Mouse (Mus musculus): ENCODE measurements around the gene Mras. TPM values are rescaled to one million over a fixed set of nuclear protein-coding genes. Genes with fewer than 3 reads are reported as not detected.

The Mras gene
- total RNA-seq, 2 experiments from 2014 or later: 81.7 to 99.5 TPM

- intact Hi-C loops (cut with DNase I): no loop called here
- DNase-seq (ENCODE audit: extremely low spot score in 1 of 2, low spot score in 2 of 2): no peak
Observed at GRCm38 (mm10) chr9:99338293-99338692, 98.9 kb downstream of the Mras start.

DNA sequence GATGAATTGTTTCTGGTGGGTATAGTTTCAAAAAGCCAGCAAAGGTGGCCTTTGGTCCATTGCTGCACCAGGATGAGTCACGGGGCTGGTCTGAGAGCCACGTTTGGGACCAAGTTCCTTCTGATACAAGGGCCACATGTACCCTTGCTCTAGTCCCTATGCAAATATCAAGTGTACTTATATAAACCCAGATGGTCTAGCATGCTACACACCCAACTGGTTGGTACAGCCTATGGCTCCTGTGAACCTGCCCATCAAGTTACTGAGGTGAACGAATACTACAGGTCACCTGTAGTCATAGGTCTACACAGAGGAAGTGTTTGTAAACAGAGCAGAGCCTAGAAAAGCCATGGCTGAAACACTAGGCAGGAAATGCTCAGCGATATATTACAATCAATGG, 100.6 kb downstream of the Mras start:
- intact Hi-C loops (cut with DNase I): no loop called here
- no peak for DNase-seq (ENCODE audit: extremely low spot score in 1 of 2, low spot score in 2 of 2)

Other genes starting within 250 kb of the Mras start
- gene Faiml, start 200.1 kb downstream of the Mras start, total RNA-seq (2021): not detected
- gene Cep70, start 194.0 kb downstream of the Mras start, total RNA-seq (2021): 10 to 100 TPM; 15.4 to 17.2 TPM
- gene Esyt3, start 78.8 kb downstream of the Mras start, total RNA-seq (2021): 1 to 10 TPM; 1.6 TPM
- gene Nme9, start 14.1 kb upstream of the Mras start, total RNA-seq (2021): not detected
- 10 to 100 TPM; 60.3 to 61.5 TPM for gene Armc8, start 131.5 kb upstream of the Mras start, total RNA-seq (2021)
- gene Dbr1, start 138.4 kb upstream of the Mras start, total RNA-seq (2021): 10 to 100 TPM; 11.4 to 12.4 TPM
- gene A4gnt, start 175.1 kb upstream of the Mras start, total RNA-seq (2021): not detected
- gene Dzip1l, start 192.1 kb upstream of the Mras start, total RNA-seq (2021): 10 to 100 TPM; 24.9 to 31.4 TPM

Measured in left cerebral cortex, postnatal 10 days (tissue).